16 mouse cellular contexts compared by ENCODE assay signal in genomic region chr11:98755726-98756380, GRCm38 (mm10). TPM values are rescaled to one million over a fixed set of nuclear protein-coding genes. Genes with fewer than 3 reads are reported as not detected.
DNase-seq lines count a peak whose midpoint lies in the region; ATAC-seq and TF ChIP-seq lines count a peak whose summit lies in the region.
"Had no signal": no experiment of that assay in that cellular context is flagged by ENCODE, and none has a peak within 500 bp of the region (broad histone marks: within the 10 kb centered on the region; RNA-seq: fewer than 3 reads in every experiment).

No protein-coding gene starts in this region.

- H3K9ac ChIP-seq in heart, embryonic 13.5 days = peak overlapping the region; percentile 57; the same call in 1 of the 2 replicates
- H3K9ac ChIP-seq in MEL (ENCODE audit: control insufficient read depth, low read depth, low read length, poor library complexity, severe bottlenecking) = no peak overlapping the region; the same call in 1 of the 2 replicates
- no peak overlapping the region for H3K9ac ChIP-seq in hindbrain, postnatal 0 days (replicated peaks; ENCODE audit: low read length)
- H3K9ac ChIP-seq: embryonic facial prominence, embryonic 12.5 days; hindbrain, embryonic 15.5 days; kidney, embryonic 15.5 days; neural tube, embryonic 15.5 days had no signal

- no peak for ATAC-seq in heart, embryonic 13.5 days (ENCODE audit: extremely low read depth, insufficient number of reproducible peaks, low FRiP score, low TSS enrichment)
- no peak for ATAC-seq in hindbrain, postnatal 0 days

- no peak for TF ChIP-seq RAD21 in MEL (IDR thresholded peaks at IDR 0.05; ENCODE audit: low read depth, low read length)

- TF ChIP-seq EP300 in MEL (IDR thresholded peaks at IDR 0.05; ENCODE audit: low read depth in 1 of 2, low read length in 2 of 2) = peak; percentile 78 to 85

- 77% methylated on average over 6 of the region's 6 CpGs for WGBS in heart, embryonic 13.5 days
- WGBS in lung, adult 2 months = 90% methylated on average over 6 of the region's 6 CpGs
- WGBS in hindbrain, postnatal 0 days = 86% methylated on average over 6 of the region's 6 CpGs

- peaks cover 6% of the 10 kb centered on the region for H3K79me2 ChIP-seq in MEL (ENCODE audit: control insufficient read depth, insufficient read depth, low read length, poor library complexity)

- no peaks in the 10 kb centered on the region for H3K9me3 ChIP-seq in heart, embryonic 13.5 days
- no peaks in the 10 kb centered on the region for H3K9me3 ChIP-seq in MEL (replicated peaks; ENCODE audit: insufficient read depth, low read length)
- no peaks in the 10 kb centered on the region for H3K9me3 ChIP-seq in hindbrain, postnatal 0 days (ENCODE audit: low read length)
- H3K9me3 ChIP-seq: embryonic facial prominence, embryonic 12.5 days; hindbrain, embryonic 15.5 days; kidney, embryonic 15.5 days; megakaryocyte, embryonic 14.5 days; neural tube, embryonic 15.5 days had no signal

- H3K36me3 ChIP-seq in heart, embryonic 13.5 days = peaks cover 61% of the 10 kb centered on the region
- H3K36me3 ChIP-seq in MEL (ENCODE audit: control insufficient read depth in 1 of 2, insufficient read depth in 2 of 2, low read length in 2 of 2) = peaks cover 0 to 42% of the 10 kb centered on the region in 2 experiments; a peak in 3 of 4 replicates
- peaks cover 25% of the 10 kb centered on the region for H3K36me3 ChIP-seq in hindbrain, postnatal 0 days (ENCODE audit: insufficient read depth, low read length)

- no peaks in the 10 kb centered on the region for H3K27me3 ChIP-seq in heart, embryonic 13.5 days (replicated peaks)
- no peaks in the 10 kb centered on the region for H3K27me3 ChIP-seq in MEL (ENCODE audit: control insufficient read depth in 1 of 2, insufficient read depth in 2 of 2, low read length in 2 of 2)
- no peaks in the 10 kb centered on the region for H3K27me3 ChIP-seq in hindbrain, postnatal 0 days (ENCODE audit: insufficient read depth, low read length)
- H3K27me3 ChIP-seq: embryonic facial prominence, embryonic 12.5 days; hindbrain, embryonic 15.5 days; kidney, embryonic 15.5 days; megakaryocyte, embryonic 14.5 days; neural tube, embryonic 15.5 days had no signal

- peak overlapping the region; percentile 30; the same call in 1 of the 2 replicates for H3K27ac ChIP-seq in heart, embryonic 13.5 days (replicated peaks)
- no peak overlapping the region for H3K27ac ChIP-seq in MEL (ENCODE audit: control insufficient read depth, low read depth, low read length)
- no peak overlapping the region for H3K27ac ChIP-seq in hindbrain, postnatal 0 days
- H3K27ac ChIP-seq: embryonic facial prominence, embryonic 12.5 days had no signal

- no peak overlapping the region for H3K4me3 ChIP-seq in heart, embryonic 13.5 days
- no peak overlapping the region for H3K4me3 ChIP-seq in MEL (ENCODE audit: control insufficient read depth in 1 of 2, insufficient read depth in 1 of 2, low read depth in 2 of 2, low read length in 2 of 2)
- no peak overlapping the region for H3K4me3 ChIP-seq in lung, adult 2 months (replicated peaks; ENCODE audit: extremely low read depth, low read depth, low read length)
- H3K4me3 ChIP-seq in hindbrain, postnatal 0 days (ENCODE audit: low read length) = no peak overlapping the region
- H3K4me3 ChIP-seq: embryonic facial prominence, embryonic 12.5 days; hindbrain, embryonic 15.5 days; kidney, embryonic 15.5 days; megakaryocyte, embryonic 14.5 days; neural tube, embryonic 15.5 days had no signal

- TF ChIP-seq POLR2A in MEL (IDR thresholded peaks at IDR 0.05; ENCODE audit: control insufficient read depth in 1 of 2, insufficient read depth in 1 of 2, low read depth in 1 of 2, low read length in 2 of 2, poor library complexity in 1 of 2) = no peak
- no peak for TF ChIP-seq POLR2A in lung, adult 2 months (IDR thresholded peaks at IDR 0.05; ENCODE audit: borderline replicate concordance, extremely low read depth, low read depth, low read length)

- no peak overlapping the region for H3K4me2 ChIP-seq in heart, embryonic 13.5 days
- H3K4me2 ChIP-seq in hindbrain, postnatal 0 days (ENCODE audit: low read depth, low read length) = no peak overlapping the region
- H3K4me2 ChIP-seq: embryonic facial prominence, embryonic 12.5 days; hindbrain, embryonic 15.5 days; kidney, embryonic 15.5 days; neural tube, embryonic 15.5 days had no signal

- peak; percentile 70 for DNase-seq in cerebellum, adult 11-12 months
- DNase-seq in cerebellum, adult 8-10 months = no peak
- no peak for DNase-seq in heart, postnatal 4 days
- DNase-seq in MEL (ENCODE audit: low read depth, low spot score) (no peak), liver (peak; percentile 55)
- DNase-seq in lung, adult 2 months = no peak
- DNase-seq in hindbrain, postnatal 0 days (ENCODE audit: low spot score) = no peak
- DNase-seq: adrenal gland, adult 2 months; lung, adult 18-20 months; thymus, adult 18-20 months had no signal

- TF ChIP-seq CTCF in MEL (IDR thresholded peaks at IDR 0.05 in 2 of 3, conservative IDR thresholded peaks at IDR 0.05 in 1 of 3; ENCODE audit: control insufficient read depth in 1 of 3, insufficient read depth in 1 of 3, low read depth in 2 of 3, low read length in 3 of 3, poor library complexity in 1 of 3, severe bottlenecking in 1 of 3) = no peak
- no peak for TF ChIP-seq CTCF in lung, adult 2 months (IDR thresholded peaks at IDR 0.05; ENCODE audit: insufficient read depth, low read length)
- no peak for TF ChIP-seq CTCF in hindbrain, postnatal 0 days (IDR thresholded peaks at IDR 0.05; ENCODE audit: low read depth)

- peaks cover 57% of the 10 kb centered on the region for H3K4me1 ChIP-seq in heart, embryonic 13.5 days
- peaks cover 41 to 48% of the 10 kb centered on the region in 2 experiments for H3K4me1 ChIP-seq in MEL (ENCODE audit: control insufficient read depth in 1 of 2, insufficient read depth in 2 of 2, low read length in 2 of 2)
- H3K4me1 ChIP-seq in lung, adult 2 months (ENCODE audit: control insufficient read depth, insufficient read depth, low read length) = peaks cover 29% of the 10 kb centered on the region
- H3K4me1 ChIP-seq in hindbrain, postnatal 0 days (ENCODE audit: insufficient read depth, low read length) = peaks cover 25% of the 10 kb centered on the region

TF ChIP-seq in MEL, 35 proteins besides CTCF, POLR2A, EP300 and RAD21 (continues in another document):
- TF ChIP-seq RCOR1 (IDR thresholded peaks at IDR 0.05; ENCODE audit: low read depth, low read length) (0 out of 2 replicates have a peak, but pooled peaks have one; percentile 25), TAL1 (IDR thresholded peaks at IDR 0.05; ENCODE audit: low read length) (peak; percentile 18), ETS1 (IDR thresholded peaks at IDR 0.05; ENCODE audit: low read depth, low read length) (peak; percentile 78), TCF12 (IDR thresholded peaks at IDR 0.05; ENCODE audit: low read depth, low read length) (peak; percentile 91), MYC (IDR thresholded peaks at IDR 0.05; ENCODE audit: low read depth, low read length) (no peak)

RNA-seq across cellular contexts. Expression of gene Thra, which starts 15.4 kb away (rescaled TPM):
- polyA plus RNA-seq in heart, embryonic 13.5 days (2015; fragmentation: Nextera tagmentation; extraction: Ambion mirVana) = 30.0 and 32.0 TPM in 2 replicates
- total RNA-seq in heart, postnatal 4 days (2021) = 100 to 1,000 TPM; 171 to 183 TPM
- total RNA-seq in MEL (2012; rRNA removed) = 22.0 and 29.6 TPM in 2 replicates
- polyA plus RNA-seq in MEL (2012; ENCODE audit: insufficient read depth in 1 of 2, insufficient read length in 2 of 2, low read depth in 1 of 2, low replicate concordance in 2 of 2, missing spikeins in 1 of 2) = 10 to 100 TPM in 1 of 2 experiments, not detected in 1; 50.9 TPM
- 142 and 159 TPM in 2 replicates for polyA plus RNA-seq in lung, adult 2 months (2012; rRNA removed)
- 725 and 812 TPM in 2 replicates for total RNA-seq in hindbrain, postnatal 0 days (2014; rRNA removed)
- 160 TPM in 2 replicates for polyA plus RNA-seq in hindbrain, postnatal 0 days (2015; fragmentation: Nextera tagmentation; extraction: Ambion mirVana)

RNA-seq across cellular contexts. Expression of gene Nr1d1, which starts 19.3 kb away (rescaled TPM):
- polyA plus RNA-seq in heart, embryonic 13.5 days (2015; fragmentation: Nextera tagmentation; extraction: Ambion mirVana) = 5.9 and 6.4 TPM in 2 replicates
- 10 to 100 TPM; 26.3 to 27.6 TPM for total RNA-seq in heart, postnatal 4 days (2021)
- total RNA-seq in MEL (2012; rRNA removed) = 1.9 and 2.0 TPM in 2 replicates
- 1 to 10 TPM in 1 of 2 experiments, not detected in 1; 5.6 TPM for polyA plus RNA-seq in MEL (2012; ENCODE audit: insufficient read depth in 1 of 2, insufficient read length in 2 of 2, low read depth in 1 of 2, low replicate concordance in 2 of 2, missing spikeins in 1 of 2)
- polyA plus RNA-seq in lung, adult 2 months (2012; rRNA removed) = 213 and 329 TPM in 2 replicates
- total RNA-seq in hindbrain, postnatal 0 days (2014; rRNA removed) = 7.5 and 8.6 TPM in 2 replicates
- polyA plus RNA-seq in hindbrain, postnatal 0 days (2015; fragmentation: Nextera tagmentation; extraction: Ambion mirVana) = 10.2 and 13.5 TPM in 2 replicates

RNA-seq across cellular contexts. Expression of gene Med24, which starts 26.6 kb away (rescaled TPM):
- polyA plus RNA-seq in heart, embryonic 13.5 days (2015; fragmentation: Nextera tagmentation; extraction: Ambion mirVana) = 35.1 and 37.4 TPM in 2 replicates
- total RNA-seq in heart, postnatal 4 days (2021) = 10 to 100 TPM; 51.7 to 52.3 TPM
- total RNA-seq in MEL (2012; rRNA removed) = 37.5 and 41.4 TPM in 2 replicates
- 10 to 100 TPM in 1 of 2 experiments, not detected in 1; 89.8 TPM for polyA plus RNA-seq in MEL (2012; ENCODE audit: insufficient read depth in 1 of 2, insufficient read length in 2 of 2, low read depth in 1 of 2, low replicate concordance in 2 of 2, missing spikeins in 1 of 2)
- 45.0 and 55.1 TPM in 2 replicates for polyA plus RNA-seq in lung, adult 2 months (2012; rRNA removed)
- total RNA-seq in hindbrain, postnatal 0 days (2014; rRNA removed) = 63.2 and 88.6 TPM in 2 replicates
- 47.1 and 48.3 TPM in 2 replicates for polyA plus RNA-seq in hindbrain, postnatal 0 days (2015; fragmentation: Nextera tagmentation; extraction: Ambion mirVana)

RNA-seq across cellular contexts. Expression of gene Msl1, which starts 39.5 kb away (rescaled TPM):
- 14.6 and 15.7 TPM in 2 replicates for polyA plus RNA-seq in heart, embryonic 13.5 days (2015; fragmentation: Nextera tagmentation; extraction: Ambion mirVana)
- 10 to 100 TPM; 67.8 to 71.5 TPM for total RNA-seq in heart, postnatal 4 days (2021)
- total RNA-seq in MEL (2012; rRNA removed) = 35.0 and 37.1 TPM in 2 replicates
- 10 to 100 TPM in 1 of 2 experiments, not detected in 1; 49.4 TPM for polyA plus RNA-seq in MEL (2012; ENCODE audit: insufficient read depth in 1 of 2, insufficient read length in 2 of 2, low read depth in 1 of 2, low replicate concordance in 2 of 2, missing spikeins in 1 of 2)
- polyA plus RNA-seq in lung, adult 2 months (2012; rRNA removed) = 39.0 and 54.3 TPM in 2 replicates
- 77.7 and 94.3 TPM in 2 replicates for total RNA-seq in hindbrain, postnatal 0 days (2014; rRNA removed)
- 25.0 and 25.4 TPM in 2 replicates for polyA plus RNA-seq in hindbrain, postnatal 0 days (2015; fragmentation: Nextera tagmentation; extraction: Ambion mirVana)

RNA-seq across cellular contexts. Expression of gene Casc3, which starts 48.9 kb away (rescaled TPM):
- polyA plus RNA-seq in heart, embryonic 13.5 days (2015; fragmentation: Nextera tagmentation; extraction: Ambion mirVana) = 22.3 and 23.1 TPM in 2 replicates
- 10 to 100 TPM; 26.9 to 28.4 TPM for total RNA-seq in heart, postnatal 4 days (2021)
- 18.2 and 20.9 TPM in 2 replicates for total RNA-seq in MEL (2012; rRNA removed)
- 10 to 100 TPM; 58.6 to 61.0 TPM for polyA plus RNA-seq in MEL (2012; ENCODE audit: insufficient read depth in 1 of 2, insufficient read length in 2 of 2, low read depth in 1 of 2, low replicate concordance in 2 of 2, missing spikeins in 1 of 2)
- 33.6 and 37.9 TPM in 2 replicates for polyA plus RNA-seq in lung, adult 2 months (2012; rRNA removed)
- total RNA-seq in hindbrain, postnatal 0 days (2014; rRNA removed) = 24.4 and 74.0 TPM in 2 replicates
- polyA plus RNA-seq in hindbrain, postnatal 0 days (2015; fragmentation: Nextera tagmentation; extraction: Ambion mirVana) = 35.4 and 35.7 TPM in 2 replicates

Comparison
In these comparisons a context has a peak if more than half of its experiments do, and no peak if none do; other contexts are left out.
1. DNase-seq: peak in cerebellum, adult 11-12 months (single experiment) and liver (single experiment); none in cerebellum, adult 8-10 months (single experiment), heart, postnatal 4 days (single experiment), MEL (single experiment), lung, adult 2 months (single experiment) and hindbrain, postnatal 0 days (single experiment).
2. RNA of gene Nr1d1, which starts 19.3 kb away (polyA plus RNA-seq): 213 to 329 TPM in lung, adult 2 months; 10.2 to 13.5 TPM in hindbrain, postnatal 0 days, 5.9 to 6.4 TPM in heart, embryonic 13.5 days and 5.6 TPM in MEL; every median in the first group is over 10 times any median in the second.